Mouse (Mus musculus): ENCODE results near the gene Ccm2l. TPM values are rescaled to one million over a fixed set of nuclear protein-coding genes. Genes with fewer than 3 reads are reported as not detected.

The Ccm2l gene
- polyA plus RNA-seq, 1 experiment: 12.2 TPM

Other genes with a start within 250 kb of the Ccm2l start
- 91.7 and 91.8 TPM in 2 replicates for gene Bcl2l1, start 234.2 kb upstream of the Ccm2l start, polyA plus RNA-seq (2012; rRNA removed)
- gene Tpx2, start 218.0 kb upstream of the Ccm2l start, polyA plus RNA-seq (2012; rRNA removed): 1.6 and 1.7 TPM in 2 replicates
- not detected in 2 replicates for gene Mylk2, start 154.6 kb upstream of the Ccm2l start, polyA plus RNA-seq (2012; rRNA removed)
- gene Foxs1, start 132.7 kb upstream of the Ccm2l start, polyA plus RNA-seq (2012; rRNA removed): 1.1 and 1.5 TPM in 2 replicates
- 30.1 and 34.9 TPM in 2 replicates for gene Dusp15, start 114.3 kb upstream of the Ccm2l start, polyA plus RNA-seq (2012; rRNA removed)
- 1.6 and 1.9 TPM in 2 replicates for gene Ttll9, start 103.5 kb upstream of the Ccm2l start, polyA plus RNA-seq (2012; rRNA removed)
- 86.3 and 86.6 TPM in 2 replicates for gene Pdrg1, start 50.5 kb upstream of the Ccm2l start, polyA plus RNA-seq (2012; rRNA removed)
- 1.5 and 1.8 TPM in 2 replicates for gene Xkr7, start 34.1 kb upstream of the Ccm2l start, polyA plus RNA-seq (2012; rRNA removed)
- 2.2 and 2.9 TPM in 2 replicates for gene Hck, start 42.5 kb downstream of the Ccm2l start, polyA plus RNA-seq (2012; rRNA removed)
- 69.2 and 70.6 TPM in 2 replicates for gene Tm9sf4, start 95.3 kb downstream of the Ccm2l start, polyA plus RNA-seq (2012; rRNA removed)
- gene Tspyl3, start 159.5 kb downstream of the Ccm2l start, polyA plus RNA-seq (2012; rRNA removed): 23.4 and 24.8 TPM in 2 replicates
- 4.4 and 4.9 TPM in 2 replicates for gene Plagl2, start 175.5 kb downstream of the Ccm2l start, polyA plus RNA-seq (2012; rRNA removed)
- 16.1 and 19.0 TPM in 2 replicates for gene Pofut1, start 175.6 kb downstream of the Ccm2l start, polyA plus RNA-seq (2012; rRNA removed)
- gene Kif3b, start 225.5 kb downstream of the Ccm2l start, polyA plus RNA-seq (2012; rRNA removed): 32.5 and 34.7 TPM in 2 replicates